24 mouse cellular contexts compared by ENCODE assay signal in the genomic region with DNA sequence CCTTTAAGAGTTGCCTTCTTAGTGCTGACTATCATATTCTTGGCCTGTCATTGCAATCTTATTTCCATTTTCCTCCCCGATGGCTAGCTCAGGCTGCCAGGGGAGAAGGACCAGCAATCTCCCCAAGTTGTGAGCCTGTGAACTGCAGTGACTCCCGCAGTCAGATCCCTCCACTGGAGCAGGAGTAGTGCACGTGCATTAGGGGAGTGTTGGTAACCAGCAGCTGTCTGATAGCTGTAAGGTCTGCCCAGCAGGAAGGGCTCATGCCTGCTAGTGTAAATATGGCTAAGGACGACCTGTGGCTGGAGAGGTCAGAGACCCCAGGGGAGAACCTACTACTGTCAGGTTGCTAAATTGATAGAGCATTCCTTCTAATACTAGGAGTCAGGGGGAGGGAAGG. TPM values are rescaled to one million over a fixed set of nuclear protein-coding genes. Genes with fewer than 3 reads are reported as not detected.
DNase-seq lines count a peak whose midpoint lies in the region; ATAC-seq and TF ChIP-seq lines count a peak whose summit lies in the region.
"Had no signal": no experiment of that assay in that cellular context is flagged by ENCODE, and none has a peak within 500 bp of the region (broad histone marks: within the 10 kb centered on the region; RNA-seq: fewer than 3 reads in every experiment).

No protein-coding gene starts in this region.

- no peaks in the 10 kb centered on the region for H3K4me1 ChIP-seq in midbrain, embryonic 11.5 days (ENCODE audit: control insufficient read depth, insufficient read depth, low read length)
- H3K4me1 ChIP-seq in midbrain, postnatal 0 days (ENCODE audit: insufficient read depth, low read length), result no peaks in the 10 kb centered on the region
- peaks cover 19% of the 10 kb centered on the region for H3K4me1 ChIP-seq in liver, embryonic 16.5 days (ENCODE audit: control insufficient read depth, low read depth, low read length)
- H3K4me1 ChIP-seq: embryonic facial prominence, embryonic 15.5 days; forebrain, embryonic 15.5 days had no signal

- peak; percentile 88 for DNase-seq in heart, adult 11 months
- no peak for DNase-seq in heart, postnatal 10 days
- peak; percentile 79 for DNase-seq in midbrain, embryonic 11.5 days (ENCODE audit: low spot score, missing footprints)
- DNase-seq in midbrain, postnatal 0 days (ENCODE audit: low spot score), result no peak
- no peak for DNase-seq in adipocyte (ENCODE audit: low spot score)
- DNase-seq: adrenal gland, postnatal 10 days; B cell, adult 2 months; cerebellum, adult 11 months; cerebellum, adult 8-10 months; cerebellum, postnatal 14 days; gastrocnemius, postnatal 36 days; heart, adult 18-20 months; heart, postnatal 14 days had no signal

- no peak overlapping the region for H3K9ac ChIP-seq in midbrain, embryonic 11.5 days (ENCODE audit: low read length)
- no peak overlapping the region for H3K9ac ChIP-seq in midbrain, postnatal 0 days (replicated peaks; ENCODE audit: low read length, poor library complexity, severe bottlenecking)
- no peak overlapping the region for H3K9ac ChIP-seq in liver, embryonic 16.5 days (ENCODE audit: low read depth, low read length)
- H3K9ac ChIP-seq: embryonic facial prominence, embryonic 15.5 days; forebrain, embryonic 15.5 days; hindbrain, embryonic 14.5 days had no signal

- no peak overlapping the region for H3K4me2 ChIP-seq in midbrain, embryonic 11.5 days
- no peak overlapping the region for H3K4me2 ChIP-seq in midbrain, postnatal 0 days (ENCODE audit: low read depth, low read length, poor library complexity, severe bottlenecking)
- H3K4me2 ChIP-seq in liver, embryonic 16.5 days (ENCODE audit: low read depth, low read length), result no peak overlapping the region
- H3K4me2 ChIP-seq: embryonic facial prominence, embryonic 15.5 days; forebrain, embryonic 15.5 days; hindbrain, embryonic 14.5 days had no signal

- no peak for TF ChIP-seq CTCF in midbrain, postnatal 0 days (IDR thresholded peaks at IDR 0.05)

- ATAC-seq in midbrain, embryonic 11.5 days (ENCODE audit: low FRiP score), result no peak
- no peak for ATAC-seq in midbrain, postnatal 0 days (ENCODE audit: low FRiP score)
- peak; percentile 31; the same call in 1 of the 2 replicates for ATAC-seq in liver, embryonic 16.5 days (ENCODE audit: low read depth)
- no peak for ATAC-seq in erythroid progenitor cell, adult 5-6 weeks (replicated peaks; ENCODE audit: low FRiP score, poor library complexity, severe bottlenecking)
- ATAC-seq: CD4-positive, CD25-positive, alpha-beta regulatory T cell, adult 4 months; forebrain, embryonic 15.5 days had no signal

- no peaks in the 10 kb centered on the region for H3K9me3 ChIP-seq in midbrain, embryonic 11.5 days (ENCODE audit: control insufficient read depth, low read length)
- H3K9me3 ChIP-seq in midbrain, postnatal 0 days (ENCODE audit: low read length), result no peaks in the 10 kb centered on the region
- H3K9me3 ChIP-seq in liver, embryonic 16.5 days (replicated peaks; ENCODE audit: control insufficient read depth, low read length), result no peaks in the 10 kb centered on the region
- H3K9me3 ChIP-seq: embryonic facial prominence, embryonic 15.5 days; forebrain, embryonic 15.5 days; G1E; heart, embryonic 10.5 days had no signal

- H3K27ac ChIP-seq in midbrain, embryonic 11.5 days (ENCODE audit: low read depth, low read length), result no peak overlapping the region
- H3K27ac ChIP-seq in midbrain, postnatal 0 days (ENCODE audit: low read depth, low read length), result no peak overlapping the region
- H3K27ac ChIP-seq in liver, embryonic 16.5 days (ENCODE audit: low read length), result no peak overlapping the region
- H3K27ac ChIP-seq: embryonic facial prominence, embryonic 15.5 days; forebrain, embryonic 15.5 days; heart, embryonic 10.5 days; hindbrain, embryonic 14.5 days had no signal

- no peaks in the 10 kb centered on the region for H3K36me3 ChIP-seq in midbrain, embryonic 11.5 days (ENCODE audit: control insufficient read depth, insufficient read depth, low read length)
- no peaks in the 10 kb centered on the region for H3K36me3 ChIP-seq in midbrain, postnatal 0 days (ENCODE audit: insufficient read depth, low read length)
- no peaks in the 10 kb centered on the region; the same call in none of the 2 replicates for H3K36me3 ChIP-seq in liver, embryonic 16.5 days (ENCODE audit: control insufficient read depth, insufficient read depth)

- intact Hi-C loops in heart, postnatal 10 days (cut with DNase I), result no loop called here

- 51% methylated on average over 4 of the region's 4 CpGs for WGBS in midbrain, embryonic 11.5 days
- 53% methylated on average over 4 of the region's 4 CpGs for WGBS in midbrain, postnatal 0 days
- WGBS in liver, embryonic 16.5 days (ENCODE audit: insufficient replicate concordance), result 43% methylated on average over 4 of the region's 4 CpGs

- no peak overlapping the region for H3K4me3 ChIP-seq in midbrain, embryonic 11.5 days (ENCODE audit: low read depth, low read length)
- no peak overlapping the region for H3K4me3 ChIP-seq in midbrain, postnatal 0 days (ENCODE audit: low read depth, low read length)
- no peak overlapping the region for H3K4me3 ChIP-seq in liver, embryonic 16.5 days (ENCODE audit: low read depth, low read length)
- H3K4me3 ChIP-seq: embryonic facial prominence, embryonic 15.5 days; erythroblast, embryonic 14.5 days; forebrain, embryonic 15.5 days; heart, embryonic 10.5 days had no signal

- H3K27me3 ChIP-seq in midbrain, embryonic 11.5 days (ENCODE audit: control insufficient read depth, insufficient read depth, low read length), result no peaks in the 10 kb centered on the region
- no peaks in the 10 kb centered on the region for H3K27me3 ChIP-seq in midbrain, postnatal 0 days (ENCODE audit: insufficient read depth, low read length)
- H3K27me3 ChIP-seq in liver, embryonic 16.5 days (ENCODE audit: control insufficient read depth, insufficient read depth, low read depth, low read length), result no peaks in the 10 kb centered on the region
- H3K27me3 ChIP-seq: embryonic facial prominence, embryonic 15.5 days; forebrain, embryonic 15.5 days had no signal

RNA-seq across cellular contexts. Expression of gene Loxl4, which starts 31.9 kb away (rescaled TPM):
- total RNA-seq in heart, postnatal 10 days (2021), result 1 to 10 TPM; 1.1 to 1.6 TPM
- 0.12 and 0.25 TPM in 2 replicates for polyA plus RNA-seq in midbrain, embryonic 11.5 days (2014; fragmentation: Nextera tagmentation; extraction: Ambion mirVana)
- total RNA-seq in midbrain, postnatal 0 days (2014; rRNA removed), result 0.24 and 0.27 TPM in 2 replicates
- 0.10 and 0.11 TPM in 2 replicates for polyA plus RNA-seq in midbrain, postnatal 0 days (2015; fragmentation: Nextera tagmentation; extraction: Ambion mirVana)
- 0.07 and 0.09 TPM in 2 replicates for polyA plus RNA-seq in liver, embryonic 16.5 days (2015; fragmentation: Nextera tagmentation; extraction: Ambion mirVana)
- total RNA-seq in erythroid progenitor cell, adult 5-6 weeks (2015; ENCODE audit: low replicate concordance), result not detected in 2 replicates
- not detected in 2 replicates for total RNA-seq in erythroid progenitor cell, adult 5-6 weeks (2017; ENCODE audit: low replicate concordance)
- total RNA-seq: common myeloid progenitor, adult 5-6 weeks; G1E; hematopoietic stem cell, adult 5-6 weeks had no signal
- polyA plus RNA-seq: erythroblast, embryonic 14.5 days; G1E had no signal

Comparison
In these comparisons a context has a peak if more than half of its experiments do, and no peak if none do; other contexts are left out.
1. DNase-seq: peak in heart, adult 11 months (single experiment) and midbrain, embryonic 11.5 days (single experiment); none in heart, postnatal 10 days (0 of 2), midbrain, postnatal 0 days (single experiment) and adipocyte (single experiment).